In genomic region chr19:56821798-56822447, GRCm38 (mm10) we compare ENCODE assay signal across 8 mouse cellular contexts. TPM values are rescaled to one million over a fixed set of nuclear protein-coding genes. Genes with fewer than 3 reads are reported as not detected.
DNase-seq lines count a peak whose midpoint lies in the region; ATAC-seq and TF ChIP-seq lines count a peak whose summit lies in the region.

TSS of gene Ccdc186 (minus strand) at chr19:56822190.

- no peak for TF ChIP-seq EP300 in liver, embryonic 14.5 days (IDR thresholded peaks at IDR 0.05; ENCODE audit: low read depth)
- no peak for TF ChIP-seq EP300 in stomach, postnatal 0 days (optimal IDR thresholded peaks at IDR 0.05)

- peak within 1 kb of the TSS; percentile 66 to 84 for H3K27ac ChIP-seq in heart, embryonic 14.5 days (replicated peaks in 1 of 2; ENCODE audit: control insufficient read depth in 1 of 2, insufficient read depth in 1 of 2, low read depth in 2 of 2, low read length in 2 of 2)
- H3K27ac ChIP-seq in liver, embryonic 14.5 days: peak within 1 kb of the TSS; percentile 69
- H3K27ac ChIP-seq in neural tube, embryonic 11.5 days (ENCODE audit: low read depth, low read length): peak within 1 kb of the TSS; percentile 72
- H3K27ac ChIP-seq in stomach, postnatal 0 days (replicated peaks): peak within 1 kb of the TSS; percentile 93

- ATAC-seq in CD4-positive, CD25-positive, alpha-beta regulatory T cell, adult 4 months: peak; percentile 97
- peak; percentile 93 for ATAC-seq in heart, embryonic 14.5 days (ENCODE audit: insufficient number of reproducible peaks, insufficient read depth, low FRiP score, low read depth)
- peak; percentile 97 for ATAC-seq in liver, embryonic 14.5 days (ENCODE audit: insufficient read depth)
- ATAC-seq in neural tube, embryonic 11.5 days (ENCODE audit: insufficient read depth, low FRiP score, low TSS enrichment): peak; percentile 98
- peak; percentile 97 for ATAC-seq in stomach, postnatal 0 days (ENCODE audit: low FRiP score, low TSS enrichment)

- TF ChIP-seq CTCF in liver, embryonic 14.5 days (IDR thresholded peaks at IDR 0.05; ENCODE audit: low read depth): no peak
- TF ChIP-seq CTCF in stomach, postnatal 0 days (IDR thresholded peaks at IDR 0.05; ENCODE audit: low read depth): no peak

- no peaks in the 10 kb centered on the region for H3K9me3 ChIP-seq in heart, embryonic 14.5 days (ENCODE audit: control insufficient read depth, low read length)
- no peaks in the 10 kb centered on the region for H3K9me3 ChIP-seq in liver, embryonic 14.5 days (ENCODE audit: control insufficient read depth, low read length)
- no peaks in the 10 kb centered on the region for H3K9me3 ChIP-seq in neural tube, embryonic 11.5 days (ENCODE audit: control insufficient read depth, low read length)
- H3K9me3 ChIP-seq in stomach, postnatal 0 days (ENCODE audit: control insufficient read depth, low read length): no peaks in the 10 kb centered on the region

- no peaks in the 10 kb centered on the region for H3K36me3 ChIP-seq in heart, embryonic 14.5 days (ENCODE audit: control insufficient read depth, insufficient read depth, low read length)
- H3K36me3 ChIP-seq in liver, embryonic 14.5 days (replicated peaks; ENCODE audit: control insufficient read depth, insufficient read depth, low read depth): no peaks in the 10 kb centered on the region
- no peaks in the 10 kb centered on the region for H3K36me3 ChIP-seq in neural tube, embryonic 11.5 days (ENCODE audit: control insufficient read depth, insufficient read depth, low read length)
- H3K36me3 ChIP-seq in stomach, postnatal 0 days (ENCODE audit: control insufficient read depth, insufficient read depth, low read length): no peaks in the 10 kb centered on the region

- H3K4me2 ChIP-seq in heart, embryonic 14.5 days (ENCODE audit: low read length): peak within 1 kb of the TSS; percentile 76
- H3K4me2 ChIP-seq in liver, embryonic 14.5 days (ENCODE audit: low read depth): peak within 1 kb of the TSS; percentile 93
- H3K4me2 ChIP-seq in neural tube, embryonic 11.5 days (ENCODE audit: low read depth): peak within 1 kb of the TSS; percentile 73
- peak within 1 kb of the TSS; percentile 52 for H3K4me2 ChIP-seq in stomach, postnatal 0 days (replicated peaks; ENCODE audit: low read depth)

- peak; percentile 89 for DNase-seq in c-Kit-negative CD71-positive TER-119-positive erythroid progenitor cells, embryonic 14.5 days (ENCODE audit: low read depth, low spot score)
- DNase-seq in fibroblast of lung, adult 2 months (ENCODE audit: low read depth): peak; percentile 89
- DNase-seq in kidney, postnatal 25 days: peak; percentile 98
- peak; percentile 84 to 88 (median 87) for DNase-seq in liver, embryonic 14.5 days (ENCODE audit: low read depth in 3 of 3, low spot score in 3 of 3)
- DNase-seq in neural tube, embryonic 11.5 days (ENCODE audit: low spot score): peak; percentile 98
- peak; percentile 97 for DNase-seq in stomach, postnatal 0 days (ENCODE audit: low spot score)

- H3K9ac ChIP-seq in heart, embryonic 14.5 days (ENCODE audit: low read length): peak within 1 kb of the TSS; percentile 92
- H3K9ac ChIP-seq in liver, embryonic 14.5 days (replicated peaks): peak within 1 kb of the TSS; percentile 92
- H3K9ac ChIP-seq in neural tube, embryonic 11.5 days (ENCODE audit: low read length): peak within 1 kb of the TSS; percentile 92
- H3K9ac ChIP-seq in stomach, postnatal 0 days (ENCODE audit: low read length): peak within 1 kb of the TSS; percentile 92

- H3K27me3 ChIP-seq in heart, embryonic 14.5 days (ENCODE audit: control insufficient read depth, insufficient read depth, low read length): 0 out of 2 replicates have a peak, but pooled peaks cover 9% of the 10 kb centered on the region
- H3K27me3 ChIP-seq in liver, embryonic 14.5 days (ENCODE audit: control insufficient read depth, insufficient read depth, low read length): peaks cover 8% of the 10 kb centered on the region; the same call in 1 of the 2 replicates
- H3K27me3 ChIP-seq in neural tube, embryonic 11.5 days (ENCODE audit: control insufficient read depth, insufficient read depth, low read length): no peaks in the 10 kb centered on the region
- no peaks in the 10 kb centered on the region for H3K27me3 ChIP-seq in stomach, postnatal 0 days (ENCODE audit: control insufficient read depth, insufficient read depth, low read length)

- WGBS in heart, embryonic 14.5 days: under 1% methylated on average over 78 of the region's 79 CpGs
- WGBS in liver, embryonic 14.5 days (ENCODE audit: insufficient replicate concordance): under 1% methylated on average over 79 of the region's 79 CpGs
- 0% methylated on average over 79 of the region's 79 CpGs for WGBS in neural tube, embryonic 11.5 days
- under 1% methylated on average over 79 of the region's 79 CpGs for WGBS in stomach, postnatal 0 days

- peak within 1 kb of the TSS; percentile 79 to 87 for H3K4me3 ChIP-seq in heart, embryonic 14.5 days (ENCODE audit: control insufficient read depth in 1 of 2, insufficient read depth in 1 of 2, low read depth in 1 of 2, low read length in 2 of 2)
- peak within 1 kb of the TSS; percentile 71 to 88 for H3K4me3 ChIP-seq in liver, embryonic 14.5 days (ENCODE audit: insufficient read depth in 1 of 2, low read depth in 2 of 2, low read length in 2 of 2)
- H3K4me3 ChIP-seq in neural tube, embryonic 11.5 days (ENCODE audit: low read depth, low read length): peak within 1 kb of the TSS; percentile 98
- H3K4me3 ChIP-seq in stomach, postnatal 0 days (ENCODE audit: low read depth, low read length): peak within 1 kb of the TSS; percentile 97

- peaks cover 22 to 40% of the 10 kb centered on the region in 2 experiments for H3K4me1 ChIP-seq in heart, embryonic 14.5 days (ENCODE audit: control insufficient read depth in 2 of 2, insufficient read depth in 2 of 2, low read length in 2 of 2)
- H3K4me1 ChIP-seq in liver, embryonic 14.5 days (replicated peaks; ENCODE audit: control insufficient read depth in 2 of 2, insufficient read depth in 2 of 2, low read length in 1 of 2): peaks cover 6 to 16% of the 10 kb centered on the region in 2 experiments; a peak in 3 of 4 replicates
- H3K4me1 ChIP-seq in neural tube, embryonic 11.5 days (ENCODE audit: control insufficient read depth, insufficient read depth, low read length): peaks cover 2% of the 10 kb centered on the region; the same call in 1 of the 2 replicates
- H3K4me1 ChIP-seq in stomach, postnatal 0 days (replicated peaks; ENCODE audit: control insufficient read depth, insufficient read depth): peaks cover 3% of the 10 kb centered on the region

RNA-seq across cellular contexts. Expression of gene Ccdc186, which starts in this region (rescaled TPM):
- 10 to 100 TPM; 11.1 to 13.1 TPM for polyA plus RNA-seq in CD4-positive, CD25-positive, alpha-beta regulatory T cell, adult 4 months (2017; shearing (Covaris generic))
- 19.2 and 20.4 TPM in 2 replicates for polyA plus RNA-seq in heart, embryonic 14.5 days (2014; fragmentation: Nextera tagmentation; extraction: Ambion mirVana)
- 1.5 and 2.3 TPM in 2 replicates for polyA plus RNA-seq in liver, embryonic 14.5 days (2012; rRNA removed)
- polyA plus RNA-seq in liver, embryonic 14.5 days (2014; fragmentation: Nextera tagmentation; extraction: Ambion mirVana): 4.9 and 5.1 TPM in 2 replicates
- polyA plus RNA-seq in neural tube, embryonic 11.5 days (2014; fragmentation: Nextera tagmentation; extraction: Ambion mirVana): 21.2 and 21.9 TPM in 2 replicates
- 9.1 and 13.4 TPM in 2 replicates for polyA plus RNA-seq in stomach, postnatal 0 days (2015; fragmentation: Nextera tagmentation; extraction: Ambion mirVana)

Comparison
In these comparisons a context has a peak if more than half of its experiments do, and no peak if none do; other contexts are left out.
1. Peak in every context shown above with its lines: DNase-seq, ATAC-seq, H3K4me3 ChIP-seq and H3K27ac ChIP-seq.